Mouse (Mus musculus) gastrocnemius, postnatal 14 days (tissue): Measurements from ENCODE around the gene Rcvrn. TPM values are rescaled to one million over a fixed set of nuclear protein-coding genes. Genes with fewer than 3 reads are reported as not detected.
A peak's percentile ranks its signal among the peaks of the same experiment; 100 is the strongest.

Experiments
- DNase-seq: peaks from one replicate; pipeline ENCODE4 v3.0.0; 2021; ENCODE audit warnings: mixed read lengths
- intact Hi-C: fragments of 180-260 bp; cut with DNase I; formaldehyde crosslinking; loops from one replicate; pipeline ENCODE4 v1.15.1; 2025; ENCODE audit warnings: low total_unique reads
- long read RNA-seq, 2 experiments: library from polyadenylated mRNA; stranded (forward); transcript quantifications; one replicate each; pipeline ENCODE4 v2.0.0; 2021
- total RNA-seq, 2 experiments: library from RNA; stranded (reverse); gene quantifications; 2 replicates each; pipeline ENCODE4 v1.2.3; 2021

Gene Rcvrn
- not detected for total RNA-seq
- long read RNA-seq, experiment 1: 0 reads
- long read RNA-seq, experiment 2: 0 reads

- intact Hi-C loops: no loop called here
These were observed at the start of gene Rcvrn for GRCm38 (mm10) chr11:67694703-67695376. Gene Rcvrn (plus strand): TSS chr11:67695326.

GRCm38 (mm10) chr11:67647745-67648144, 47.4 kb upstream of the Rcvrn start:
- intact Hi-C loops: loop anchor here (5.0 to 10.0 kb wide), 3 partner anchors 113 to 270 kb away; no protein-coding TSS in a partner anchor
- DNase-seq: peak; percentile 72

More at GRCm38 (mm10) chr11:67694703-67695376, at the start of gene Rcvrn:
- DNase-seq: no peak

DNA sequence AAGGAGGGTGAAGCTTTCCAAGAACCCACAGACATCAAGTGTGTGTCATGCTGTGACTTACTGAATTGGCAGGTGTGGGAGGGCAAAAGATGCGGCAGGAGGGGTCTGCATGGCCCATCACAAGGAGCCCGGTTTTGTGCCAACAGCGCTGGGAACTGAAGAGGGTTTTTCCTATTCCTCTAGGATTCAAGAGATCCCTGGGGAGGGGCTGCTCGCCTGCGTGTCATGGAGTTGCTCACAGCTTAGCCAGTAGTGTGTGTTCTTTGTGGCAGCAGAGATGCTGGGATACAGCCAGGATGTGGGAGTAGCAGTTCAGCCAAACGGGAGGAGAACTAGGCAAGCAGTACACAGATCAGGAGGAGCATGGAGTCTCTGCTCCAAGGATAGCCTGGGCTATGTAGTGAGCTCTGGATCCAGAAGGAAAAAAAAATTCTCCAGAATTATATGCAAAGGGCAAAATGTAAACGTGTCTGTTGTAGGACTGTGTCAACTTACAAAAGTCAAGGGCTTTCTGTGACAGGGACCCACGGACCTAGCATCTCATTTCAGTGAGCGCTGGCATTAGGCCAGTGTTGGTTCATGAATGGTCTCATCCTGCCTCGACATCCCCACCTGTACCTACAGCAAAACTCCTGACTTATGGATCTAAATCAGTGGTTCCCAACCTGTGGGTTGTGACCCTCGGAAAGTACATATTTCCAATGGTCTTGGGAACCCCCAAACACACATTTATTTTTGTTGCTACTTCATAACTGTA, 46.3 kb upstream of the Rcvrn start:
- intact Hi-C loops: loop anchor here (5.0 to 10.0 kb wide), 3 partner anchors 114 to 272 kb away; no protein-coding TSS in a partner anchor
- DNase-seq: peak; percentile 28

DNA sequence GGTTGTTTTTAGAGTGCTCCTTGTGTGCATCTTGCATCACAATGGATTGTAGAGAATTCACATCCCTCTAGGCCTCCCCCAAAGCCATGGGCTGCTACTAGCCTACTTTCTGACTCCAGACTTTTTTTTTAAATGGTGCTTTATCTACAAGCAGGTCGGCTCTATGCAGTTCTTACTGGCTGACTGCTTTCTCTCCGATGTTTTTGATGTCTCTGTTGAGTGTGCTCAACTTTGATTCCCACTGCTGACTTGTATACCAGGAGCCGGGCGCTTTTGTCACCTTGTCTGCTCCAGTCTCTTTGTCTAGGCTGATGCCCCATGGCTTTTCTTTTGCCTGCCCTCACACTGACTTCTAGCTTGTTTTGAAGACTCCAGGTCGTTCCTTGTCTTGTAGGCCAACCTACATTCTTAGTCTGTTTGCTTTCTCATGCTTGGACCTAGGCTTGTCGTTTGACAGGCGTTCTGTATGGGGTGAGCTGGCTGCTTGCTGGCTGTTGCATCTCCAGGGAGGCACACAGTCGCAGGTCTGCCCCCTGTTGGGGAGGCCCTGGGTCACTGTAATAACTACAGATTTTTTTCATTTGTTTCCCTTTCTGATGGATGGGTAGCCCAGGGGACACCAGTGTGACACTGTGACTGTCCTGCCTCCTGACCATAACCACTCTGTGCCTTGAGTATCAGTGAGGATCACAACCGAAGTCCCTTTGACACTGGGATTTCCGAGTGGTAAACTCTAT, 45.0 kb upstream of the Rcvrn start:
- intact Hi-C loops: loop anchor here (5.0 to 10.0 kb wide), 3 partner anchors 115 to 273 kb away; no protein-coding TSS in a partner anchor
- DNase-seq: no peak

- no peak for DNase-seq
- intact Hi-C loops: no loop called here
These were observed 43.4 kb upstream of the Rcvrn start for GRCm38 (mm10) chr11:67651731-67652130.

DNA sequence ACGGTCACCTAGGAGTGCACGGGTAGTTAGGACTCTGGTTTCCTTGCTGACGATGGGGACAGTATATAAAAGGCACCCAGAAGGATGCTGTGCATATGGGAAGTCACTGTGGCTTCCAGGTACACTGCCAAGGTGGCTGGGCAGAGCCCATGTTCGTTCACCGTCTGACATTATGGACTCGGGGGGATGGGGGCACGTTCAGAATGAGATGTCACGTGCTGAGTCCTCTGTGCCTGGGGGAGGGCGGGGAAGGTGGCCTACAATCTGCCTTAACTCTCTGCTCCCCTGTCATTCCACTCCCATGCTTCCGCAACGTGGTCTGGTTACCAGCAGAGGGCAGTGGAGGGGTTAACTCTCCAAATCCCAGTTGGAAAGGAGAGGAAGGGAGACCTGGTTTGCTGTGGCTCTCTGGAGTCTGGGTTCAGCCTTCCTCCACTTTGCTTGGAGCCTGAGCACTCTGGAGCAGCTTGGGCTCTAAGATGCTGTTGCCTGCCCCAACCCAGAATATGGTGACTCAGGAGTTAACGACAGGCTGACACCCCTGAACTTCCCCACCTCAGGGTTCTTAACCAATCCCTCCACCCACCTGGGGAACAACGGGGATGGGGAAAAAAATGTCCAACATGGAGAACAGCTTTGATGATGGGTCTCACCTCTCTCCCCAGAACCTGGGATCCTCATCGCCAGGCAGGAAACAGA, 42.8 kb upstream of the Rcvrn start:
- intact Hi-C loops: no loop called here
- DNase-seq: no peak

DNA sequence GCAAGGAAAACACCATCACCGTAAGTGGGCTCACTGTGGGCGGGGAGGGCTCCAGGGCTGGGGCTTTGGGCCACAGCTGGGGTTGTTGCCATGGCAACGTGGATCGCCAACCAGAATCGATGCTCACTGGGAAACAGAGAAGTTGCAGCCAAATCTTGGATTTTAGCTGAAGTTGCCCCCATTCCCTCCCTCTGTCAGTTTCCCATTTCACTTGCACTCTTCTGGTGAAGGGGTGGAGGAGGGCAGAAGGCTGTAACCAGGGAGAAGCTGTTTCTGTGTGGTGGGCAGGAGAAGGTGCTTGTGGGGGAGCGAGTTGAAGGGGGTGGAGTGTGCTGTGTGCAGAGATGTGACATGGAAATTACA, 42.3 kb upstream of the Rcvrn start:
- intact Hi-C loops: no loop called here
- DNase-seq: no peak

DNA sequence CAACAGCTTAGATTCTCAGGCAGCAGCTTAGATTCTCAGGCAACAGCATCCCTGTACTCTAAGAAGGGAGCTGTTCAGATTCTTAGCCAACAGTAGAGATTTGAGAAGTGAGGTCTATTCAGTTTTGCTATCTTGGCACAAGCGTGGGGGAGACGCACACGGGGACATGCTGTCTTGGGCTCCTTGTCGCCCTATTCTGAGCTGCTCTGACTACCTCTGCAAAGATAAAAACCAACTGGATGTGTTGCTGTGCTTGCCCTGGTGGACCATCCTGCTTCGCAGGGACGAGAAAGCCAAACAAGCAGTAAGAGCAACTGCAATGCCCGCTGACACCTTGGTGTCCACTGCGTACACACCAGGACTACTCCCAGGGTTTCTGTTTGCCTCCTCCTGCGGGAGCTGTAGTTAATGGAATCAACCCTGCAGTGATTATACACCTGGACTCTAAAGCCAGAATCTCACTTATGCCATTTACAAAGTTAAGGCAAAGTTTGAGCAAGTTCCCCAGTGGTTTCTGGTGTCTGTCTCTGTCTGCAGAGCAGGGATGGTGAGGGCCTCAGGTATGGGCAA, 41.5 kb upstream of the Rcvrn start:
- no peak for DNase-seq
- intact Hi-C loops: no loop called here

DNA sequence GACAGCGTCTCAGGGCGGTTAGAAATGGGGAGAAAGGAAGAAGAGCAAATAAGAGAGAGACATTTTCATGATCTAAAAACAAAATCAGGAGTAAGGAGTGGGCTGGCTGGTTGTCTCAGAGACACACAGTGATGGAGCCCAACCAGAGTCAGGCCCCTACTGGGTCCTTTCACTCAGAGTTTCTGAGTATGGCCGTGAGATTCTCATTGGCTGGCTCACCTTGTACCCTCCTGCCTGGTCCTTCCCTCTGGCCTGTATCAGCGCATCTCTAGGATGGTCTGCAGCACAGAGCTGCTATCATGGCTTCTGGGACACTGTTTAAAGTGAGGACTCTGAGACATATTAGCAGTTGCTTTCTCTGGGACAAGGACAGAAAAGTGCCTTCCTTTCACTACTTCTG, 40.6 kb upstream of the Rcvrn start:
- no peak for DNase-seq
- intact Hi-C loops: no loop called here

GRCm38 (mm10) chr11:67655236-67655959, 39.7 kb upstream of the Rcvrn start:
- intact Hi-C loops: no loop called here
- peak; percentile 63 for DNase-seq

DNA sequence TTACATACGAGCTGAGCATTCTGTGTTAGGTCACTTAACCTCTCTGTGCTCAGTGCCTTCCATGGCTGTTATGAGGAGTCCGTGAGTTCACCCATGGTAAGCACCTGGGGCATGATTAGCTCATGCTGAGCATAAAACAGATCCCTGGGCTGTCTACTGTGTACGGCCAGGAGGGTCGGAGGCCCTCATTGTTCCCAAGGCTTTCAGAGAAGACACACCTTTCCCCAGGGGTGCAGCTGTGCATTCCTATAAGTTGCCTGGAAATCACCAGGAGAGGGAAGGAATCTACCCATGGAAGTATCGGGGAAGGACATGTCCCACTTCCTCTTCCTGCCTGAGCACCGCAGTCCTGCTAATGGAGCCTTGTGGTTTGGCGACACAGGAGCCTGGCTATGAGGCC, 38.8 kb upstream of the Rcvrn start:
- intact Hi-C loops: no loop called here
- DNase-seq: no peak

GRCm38 (mm10) chr11:67656811-67657210, 38.3 kb upstream of the Rcvrn start:
- DNase-seq: no peak
- intact Hi-C loops: no loop called here

DNA sequence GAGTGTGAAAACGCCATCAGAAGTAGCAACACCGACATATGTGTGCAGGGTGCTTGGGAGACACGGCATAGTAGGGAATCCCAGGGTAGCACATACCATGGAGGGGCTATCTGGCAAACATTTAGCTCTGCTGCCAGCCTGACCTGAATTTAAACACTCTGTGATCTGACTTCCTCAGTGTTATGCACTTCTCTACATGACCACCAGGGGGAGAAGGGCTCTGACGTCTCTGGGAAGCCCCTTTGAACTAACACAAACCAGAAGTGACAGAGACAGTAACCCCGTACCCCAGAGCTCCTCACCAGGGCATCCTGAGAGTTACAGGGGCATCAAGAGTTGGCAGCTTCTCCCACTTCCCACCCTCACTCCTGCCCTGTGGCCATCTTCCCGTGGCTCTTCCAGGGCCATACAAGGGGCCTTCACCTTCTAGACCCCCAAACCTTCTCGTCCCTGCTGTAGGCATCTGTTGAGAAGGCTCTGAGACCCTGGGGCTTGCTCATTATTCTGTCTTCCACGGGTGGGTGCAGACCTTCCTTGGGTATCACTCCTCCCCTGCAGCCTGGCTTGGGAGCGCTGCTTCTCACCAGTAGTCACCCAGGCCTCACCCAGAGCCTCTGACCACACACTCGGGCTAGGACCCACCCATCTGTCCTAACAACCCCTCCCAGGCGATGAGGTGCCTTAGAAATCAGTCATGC, 37.3 kb upstream of the Rcvrn start:
- intact Hi-C loops: no loop called here
- DNase-seq: peak; percentile 24

GRCm38 (mm10) chr11:67661465-67661864, 33.7 kb upstream of the Rcvrn start:
- intact Hi-C loops: loop anchor here (2.0 kb wide), 1 partner anchor 13 kb away; no protein-coding TSS in a partner anchor
- no peak for DNase-seq

DNA sequence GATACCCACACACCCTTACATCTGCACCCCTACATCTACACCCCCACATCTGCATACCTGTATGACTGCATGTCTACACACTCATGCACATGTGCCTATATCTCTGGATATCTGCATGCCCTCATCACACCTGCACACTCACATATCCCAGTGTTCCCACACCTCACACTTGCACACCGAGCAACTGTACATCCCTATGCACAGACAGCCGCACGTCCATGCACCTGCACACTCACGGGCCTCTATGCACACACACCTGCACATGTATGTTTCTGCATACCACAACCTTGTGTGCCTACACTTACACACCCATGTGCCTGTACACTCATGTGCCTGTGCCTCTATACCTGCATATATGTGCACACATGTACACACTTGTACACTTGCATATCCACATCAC, 31.7 kb upstream of the Rcvrn start:
- DNase-seq: no peak
- intact Hi-C loops: no loop called here

DNA sequence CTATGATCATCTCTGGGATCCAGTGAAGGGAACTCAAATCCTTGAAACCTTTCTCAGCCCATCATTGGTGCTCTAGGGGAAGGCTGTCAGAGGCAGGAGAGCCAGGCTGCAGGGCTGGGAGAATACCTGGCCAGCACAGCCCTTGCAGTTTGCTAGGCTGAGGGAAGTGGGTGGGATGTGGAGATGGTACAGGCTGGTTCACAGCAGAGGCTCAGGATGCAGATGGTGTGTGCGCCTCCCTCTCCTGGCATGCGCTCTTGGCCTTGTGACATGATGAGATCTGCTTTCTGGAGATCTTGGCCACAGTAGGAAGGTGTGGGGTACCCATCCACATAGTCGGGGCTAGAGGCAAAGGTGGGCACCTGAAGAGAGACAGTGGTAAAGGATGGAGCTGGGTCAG, 30.9 kb upstream of the Rcvrn start:
- intact Hi-C loops: no loop called here

GRCm38 (mm10) chr11:67664918-67665317, 30.2 kb upstream of the Rcvrn start:
- no peak for DNase-seq
- intact Hi-C loops: no loop called here

More for the DNA sequence above, 30.9 kb upstream of the Rcvrn start:
- DNase-seq: no peak

- no peak for DNase-seq
These were observed 29.0 kb upstream of the Rcvrn start for GRCm38 (mm10) chr11:67666129-67666528.

More at GRCm38 (mm10) chr11:67666129-67666528, 29.0 kb upstream of the Rcvrn start:
- intact Hi-C loops: no loop called here
